Mouse (Mus musculus) myocyte (in vitro differentiated cells): ENCODE data around the gene Unk. TPM values are rescaled to one million over a fixed set of nuclear protein-coding genes. Genes with fewer than 3 reads are reported as not detected.
A peak's percentile ranks its signal among the peaks of the same experiment; 100 is the strongest.

Experiments used
- H3K27me3 ChIP-seq: one replicate; pipeline ENCODE4 v1.6.1; 2011; ENCODE audit not compliant: control insufficient read depth, insufficient read depth, insufficient read length
- H3K36me3 ChIP-seq: one replicate; pipeline ENCODE4 v1.6.1; 2011; ENCODE audit not compliant: control insufficient read depth, insufficient read depth
- H3K4me2 ChIP-seq: one replicate; pipeline ENCODE4 v1.6.1; 2011; ENCODE audit warnings: low read depth, control low read depth
- H3K4me3 ChIP-seq: one replicate; pipeline ENCODE4 v1.5.1; 2011; ENCODE audit warnings: mild to moderate bottlenecking, control low read depth, moderate library complexity
- H3K79me2 ChIP-seq: one replicate; pipeline ENCODE4 v1.6.1; 2011; ENCODE audit not compliant: control insufficient read depth, insufficient read depth
- H3ac ChIP-seq: one replicate; pipeline ENCODE4 v1.6.1; 2011; ENCODE audit not compliant: control insufficient read depth, insufficient read length
- CEBPB ChIP-seq: IDR thresholded peaks from 2 replicates; pipeline ENCODE4 v1.6.1; 2011; ENCODE audit warnings: mild to moderate bottlenecking, moderate library complexity; ENCODE audit not compliant: poor library complexity, insufficient read depth, severe bottlenecking
- E2F4 ChIP-seq: IDR thresholded peaks from one replicate; pipeline ENCODE4 v1.6.1; 2011; ENCODE audit warnings: mild to moderate bottlenecking, control low read depth, moderate library complexity; ENCODE audit not compliant: insufficient read depth
- MAX ChIP-seq: IDR thresholded peaks from one replicate; pipeline ENCODE4 v1.6.1; 2011; ENCODE audit warnings: low read depth, mild to moderate bottlenecking, control low read depth
- MYOD1 ChIP-seq, 3 experiments: IDR thresholded peaks; one replicate each; pipeline ENCODE4 v1.6.1; 2011; ENCODE audit warnings: control low read depth in 2 of 3, low read depth in 2 of 3, mild to moderate bottlenecking in 2 of 3, moderate library complexity in 1 of 3; ENCODE audit not compliant: insufficient read length in 2 of 3, control insufficient read depth in 1 of 3
- MYOG ChIP-seq, 3 experiments: IDR thresholded peaks; one replicate each; pipeline ENCODE4 v1.6.1; 2011; ENCODE audit warnings: control low read depth in 2 of 3, low read depth in 2 of 3, mild to moderate bottlenecking in 2 of 3; ENCODE audit not compliant: insufficient read length in 2 of 3, control insufficient read depth in 1 of 3, insufficient read depth in 1 of 3
- POLR2A ChIP-seq: IDR thresholded peaks from one replicate; pipeline ENCODE4 v1.6.1; 2011; ENCODE audit warnings: low read depth, mild to moderate bottlenecking, control low read depth, moderate library complexity; ENCODE audit not compliant: insufficient read length
- POLR2AphosphoS2 ChIP-seq: IDR thresholded peaks from one replicate; pipeline ENCODE4 v1.6.1; 2011; ENCODE audit warnings: low read depth, control low read depth; ENCODE audit not compliant: insufficient read length
- REST ChIP-seq: IDR thresholded peaks from one replicate; pipeline ENCODE4 v1.6.1; 2011; ENCODE audit warnings: mild to moderate bottlenecking, control low read depth, moderate library complexity; ENCODE audit not compliant: insufficient read depth, insufficient read length
- SRF ChIP-seq: IDR thresholded peaks from one replicate; pipeline ENCODE4 v1.6.1; 2011; ENCODE audit warnings: low read depth; ENCODE audit not compliant: control insufficient read depth, insufficient read length
- TCF12 ChIP-seq: IDR thresholded peaks from one replicate; pipeline ENCODE4 v1.6.1; 2011; ENCODE audit warnings: mild to moderate bottlenecking, control low read depth; ENCODE audit not compliant: poor library complexity, insufficient read depth, severe bottlenecking
- TCF3 ChIP-seq: IDR thresholded peaks from one replicate; pipeline ENCODE4 v1.6.1; 2011; ENCODE audit warnings: low read depth, control low read depth; ENCODE audit not compliant: insufficient read length
- USF1 ChIP-seq: IDR thresholded peaks from one replicate; pipeline ENCODE4 v1.6.1; 2011; ENCODE audit warnings: low read depth, mild to moderate bottlenecking, control low read depth, moderate library complexity
- polyA plus RNA-seq: library from polyadenylated mRNA; unstranded; fragments of >200 nt; fragmentation: generic; extraction: Trizol; gene quantifications from one replicate; pipeline ENCODE4 v1.2.1, GENCODE M21; 2012; ENCODE audit warnings: missing spikeins

Gene Unk
- polyA plus RNA-seq, 1 experiment: 15.3 TPM

DNA sequence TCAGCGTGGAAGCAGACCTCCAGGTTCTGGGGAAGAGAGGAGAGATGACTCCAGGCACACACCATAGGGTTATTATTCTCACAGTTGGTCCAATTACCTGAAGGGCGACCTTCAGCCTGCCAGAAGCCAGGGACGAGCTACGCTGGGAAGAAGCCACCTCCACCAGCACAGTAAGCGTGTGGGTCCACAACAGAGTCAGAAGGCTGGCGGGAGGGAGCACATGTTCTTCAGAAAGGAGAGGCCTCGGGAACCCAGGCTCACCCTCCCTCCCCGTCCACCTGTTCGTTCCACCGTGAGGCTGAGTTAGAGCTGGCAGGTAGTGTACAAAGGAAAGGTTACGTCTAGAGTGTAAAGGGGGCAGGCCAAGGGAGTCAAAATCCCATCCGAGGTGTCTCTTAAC is 35.2 kb downstream of the Unk start:
- TF ChIP-seq POLR2A (no peak), TCF3 (no peak), REST (no peak), MAX (no peak), USF1 (no peak), MYOD1 (IDR thresholded peaks at IDR 0.05; ENCODE audit: control insufficient read depth in 1 of 3, insufficient read length in 2 of 3, low read depth in 2 of 3) (no peak), E2F4 (no peak), TCF12 (no peak), MYOG (IDR thresholded peaks at IDR 0.05; ENCODE audit: control insufficient read depth in 1 of 3, insufficient read depth in 1 of 3, insufficient read length in 2 of 3, low read depth in 2 of 3) (no peak), POLR2AphosphoS2 (no peak), CEBPB (no peak), SRF (no peak)
- H3K79me2 ChIP-seq: no peaks in the 10 kb centered on the region
- H3K36me3 ChIP-seq: peaks cover 1% of the 10 kb centered on the region
- no peak overlapping the region for H3ac ChIP-seq
- H3K4me3 ChIP-seq: no peak overlapping the region
- H3K4me2 ChIP-seq: no peak overlapping the region
- no peaks in the 10 kb centered on the region for H3K27me3 ChIP-seq

DNA sequence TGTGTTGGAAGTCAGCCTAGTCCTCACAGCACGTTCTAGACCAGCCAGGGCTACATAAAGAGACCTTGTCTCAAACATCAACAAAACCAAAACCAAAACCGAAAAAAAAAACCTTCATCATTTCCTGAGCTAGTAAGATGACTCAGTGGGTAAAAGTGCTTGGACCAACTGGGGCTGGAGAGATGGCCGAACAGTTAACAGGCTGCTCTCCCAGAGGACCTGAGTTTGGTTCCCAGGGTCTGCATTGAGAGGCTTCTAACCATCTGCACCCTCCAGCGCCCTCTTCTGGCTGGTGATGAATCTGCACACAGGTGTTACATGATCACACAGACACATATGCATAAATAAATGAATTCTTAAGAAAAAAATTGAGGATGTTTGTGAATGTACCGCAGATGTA is 41.4 kb downstream of the Unk start:
- TF ChIP-seq REST: no peak
- TF ChIP-seq POLR2A: no peak
- TF ChIP-seq E2F4: no peak
- no peak for TF ChIP-seq TCF12
- no peak for TF ChIP-seq CEBPB
- no peak overlapping the region for H3ac ChIP-seq
- H3K27me3 ChIP-seq: no peaks in the 10 kb centered on the region
- no peaks in the 10 kb centered on the region for H3K36me3 ChIP-seq
- no peaks in the 10 kb centered on the region for H3K79me2 ChIP-seq
- H3K4me3 ChIP-seq: no peak overlapping the region
- H3K4me2 ChIP-seq: peak overlapping the region; percentile 22

DNA sequence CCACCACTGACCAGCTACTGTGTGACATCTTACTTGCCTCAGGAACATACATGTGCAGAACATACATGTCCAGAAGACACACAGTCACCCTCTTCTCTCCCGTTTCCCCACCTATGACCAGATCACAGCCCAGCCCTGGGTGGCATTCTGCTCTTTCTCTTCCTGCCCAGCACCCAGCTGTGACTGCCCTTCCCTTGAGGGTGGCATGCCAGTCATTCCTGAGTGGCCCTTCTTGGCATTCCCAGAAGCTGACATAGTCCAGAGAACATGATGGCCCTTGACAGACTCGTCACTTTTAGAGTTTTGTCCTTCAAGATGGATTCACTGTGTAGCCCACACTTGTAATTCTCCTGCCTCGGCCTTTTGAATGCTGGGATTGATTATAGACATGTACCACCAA is 42.5 kb downstream of the Unk start:
- H3K27me3 ChIP-seq: no peaks in the 10 kb centered on the region
- peak; percentile 42 to 94 (median 65) for TF ChIP-seq MYOG (IDR thresholded peaks at IDR 0.05; ENCODE audit: control insufficient read depth in 1 of 3, insufficient read depth in 1 of 3, insufficient read length in 2 of 3, low read depth in 2 of 3)
- no peak for TF ChIP-seq POLR2AphosphoS2
- TF ChIP-seq MYOD1 (IDR thresholded peaks at IDR 0.05; ENCODE audit: control insufficient read depth in 1 of 3, insufficient read length in 2 of 3, low read depth in 2 of 3): peak in 2 of 3 experiments; percentile 33 to 72
- H3K4me2 ChIP-seq: peak overlapping the region; percentile 7
- no peaks in the 10 kb centered on the region for H3K79me2 ChIP-seq
- H3ac ChIP-seq: no peak overlapping the region
- no peaks in the 10 kb centered on the region for H3K36me3 ChIP-seq
- no peak overlapping the region for H3K4me3 ChIP-seq

DNA sequence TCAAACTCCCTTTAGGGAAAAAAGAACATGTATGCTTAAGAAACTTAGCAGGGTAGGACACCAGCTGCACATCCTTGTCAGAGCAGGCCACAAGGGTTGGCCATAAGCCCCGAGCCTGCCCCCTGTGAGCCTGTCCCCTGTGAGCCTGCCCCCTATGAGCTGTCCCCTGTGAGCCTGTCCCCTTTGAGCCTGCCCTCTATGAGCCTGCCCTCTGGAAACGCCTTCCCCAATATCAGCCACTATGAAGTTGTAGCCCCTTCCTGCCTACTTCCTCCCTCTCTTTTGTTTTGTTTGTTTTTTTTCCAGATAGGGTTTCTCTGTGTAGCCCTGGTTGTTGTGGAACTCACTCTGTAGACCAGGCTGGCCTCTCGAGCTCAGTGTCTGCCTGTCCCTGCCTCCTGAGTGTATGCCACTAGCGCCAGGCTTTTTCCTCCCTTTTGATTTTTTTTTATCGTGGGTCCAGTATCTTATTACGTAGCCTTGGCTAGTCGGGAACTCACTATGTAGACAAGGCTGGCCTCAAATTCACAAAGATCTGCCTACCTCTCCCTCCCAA is 44.4 kb downstream of the Unk start:
- Histone ChIP-seq H3K4me3 (no peak overlapping the region), H3K27me3 (no peaks in the 10 kb centered on the region), H3ac (no peak overlapping the region), H3K79me2 (no peaks in the 10 kb centered on the region), H3K36me3 (peaks cover 8% of the 10 kb centered on the region), H3K4me2 (peak overlapping the region; percentile 30)
- TF ChIP-seq SRF (no peak), E2F4 (no peak), CEBPB (no peak), MAX (no peak), MYOG (IDR thresholded peaks at IDR 0.05; ENCODE audit: control insufficient read depth in 1 of 3, insufficient read depth in 1 of 3, insufficient read length in 2 of 3, low read depth in 2 of 3) (no peak), TCF3 (no peak), POLR2AphosphoS2 (no peak), USF1 (no peak), REST (no peak), MYOD1 (IDR thresholded peaks at IDR 0.05; ENCODE audit: control insufficient read depth in 1 of 3, insufficient read length in 2 of 3, low read depth in 2 of 3) (no peak), POLR2A (no peak)

DNA sequence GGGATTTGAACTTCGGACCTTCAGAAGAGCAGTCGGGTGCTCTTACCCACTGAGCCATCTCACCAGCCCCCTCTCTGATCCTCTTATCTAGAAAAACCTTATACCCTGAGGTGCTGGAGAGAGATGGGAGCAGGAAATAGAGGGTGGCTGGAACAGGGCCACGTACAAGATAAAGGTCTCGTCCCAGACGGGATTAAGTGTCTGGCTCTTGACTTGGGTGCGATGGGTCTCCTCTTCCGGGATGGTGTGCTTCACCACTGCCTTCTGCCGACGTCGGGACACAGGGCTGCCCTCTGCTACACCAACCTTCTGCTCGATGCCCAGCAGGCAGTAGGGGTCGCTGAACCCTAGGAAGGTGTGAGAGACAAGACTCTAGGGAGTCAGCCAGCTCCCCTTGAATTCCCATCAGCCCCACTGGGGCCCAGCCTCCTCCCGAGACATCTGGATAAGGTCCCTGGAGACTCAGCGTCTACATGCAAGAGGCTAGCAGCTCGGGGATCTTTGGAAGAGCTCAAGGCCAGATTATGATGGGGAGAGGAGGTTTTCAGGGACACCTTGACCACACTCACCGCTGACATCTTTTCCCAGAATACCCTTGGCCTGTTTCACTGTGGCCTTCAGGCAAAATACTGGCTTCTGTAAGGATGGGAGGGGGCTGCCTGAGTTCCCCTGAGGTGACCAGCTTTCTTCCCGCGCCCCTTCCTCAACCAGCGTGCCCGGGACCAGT is 45.6 kb downstream of the Unk start:
- Histone ChIP-seq H3K79me2 (no peaks in the 10 kb centered on the region), H3K4me3 (no peak overlapping the region), H3K4me2 (no peak overlapping the region), H3K36me3 (peaks cover 20% of the 10 kb centered on the region), H3ac (no peak overlapping the region), H3K27me3 (no peaks in the 10 kb centered on the region)
- no peak for TF ChIP-seq CEBPB
- no peak for TF ChIP-seq TCF3
- TF ChIP-seq POLR2A: no peak
- no peak for TF ChIP-seq POLR2AphosphoS2
- TF ChIP-seq SRF: no peak
- no peak for TF ChIP-seq TCF12
- no peak for TF ChIP-seq E2F4
- no peak for TF ChIP-seq USF1
- no peak for TF ChIP-seq MYOG (IDR thresholded peaks at IDR 0.05; ENCODE audit: control insufficient read depth in 1 of 3, insufficient read depth in 1 of 3, insufficient read length in 2 of 3, low read depth in 2 of 3)
- TF ChIP-seq MYOD1 (IDR thresholded peaks at IDR 0.05; ENCODE audit: control insufficient read depth in 1 of 3, insufficient read length in 2 of 3, low read depth in 2 of 3): no peak
- no peak for TF ChIP-seq REST
- TF ChIP-seq MAX: no peak
